Mouse (Mus musculus) hindbrain, postnatal 0 days (tissue): Measurements from ENCODE around the gene Pifo. TPM values are rescaled to one million over a fixed set of nuclear protein-coding genes. Genes with fewer than 3 reads are reported as not detected.

Source experiments
- ATAC-seq: fragments of 200-750 bp; cut with Nextera tagmentation; 2 replicates; pipeline ENCODE4 v1.8.0; 2017; ENCODE audit warnings: mild to moderate bottlenecking, moderate TSS enrichment, moderate library complexity
- DNase-seq: peaks from one replicate; pipeline ENCODE4 v3.0.0-alpha.2; 2015; ENCODE audit warnings: low spot score
- H3K27ac ChIP-seq: fragments of 300-500 bp; sonication (generic); 2 replicates; pipeline ENCODE4 v1.5.1; 2014; ENCODE audit warnings: mild to moderate bottlenecking
- H3K27me3 ChIP-seq: fragments of 300-500 bp; sonication (generic); 2 replicates; pipeline ENCODE4 v1.6.1; 2014; ENCODE audit warnings: low read length, mixed read lengths; ENCODE audit not compliant: insufficient read depth
- H3K36me3 ChIP-seq: fragments of 300-500 bp; sonication (generic); 2 replicates; pipeline ENCODE4 v1.6.1; 2014; ENCODE audit warnings: low read length, mixed read lengths; ENCODE audit not compliant: insufficient read depth
- H3K4me1 ChIP-seq: fragments of 300-500 bp; sonication (generic); 2 replicates; pipeline ENCODE4 v1.6.1; 2014; ENCODE audit warnings: antibody characterized with exemption, low read length, mixed read lengths; ENCODE audit not compliant: insufficient read depth
- H3K4me2 ChIP-seq: fragments of 300-500 bp; sonication (generic); 2 replicates; pipeline ENCODE4 v1.6.1; 2014; ENCODE audit warnings: low read depth, mild to moderate bottlenecking, low read length, moderate library complexity, mixed read lengths
- H3K4me3 ChIP-seq: fragments of 300-500 bp; sonication (generic); 2 replicates; pipeline ENCODE4 v1.5.1; 2014; ENCODE audit warnings: low read length
- H3K9ac ChIP-seq: fragments of 300-500 bp; sonication (generic); replicated peaks from 2 replicates; pipeline ENCODE4 v1.6.1; 2014; ENCODE audit warnings: mild to moderate bottlenecking, low read length, moderate library complexity, mixed read lengths
- H3K9me3 ChIP-seq: fragments of 300-500 bp; sonication (generic); 2 replicates; pipeline ENCODE4 v1.6.1; 2016; ENCODE audit warnings: low read length, mixed read lengths
- CTCF ChIP-seq: IDR thresholded peaks from 2 replicates; pipeline ENCODE4 v1.5.1; 2016; ENCODE audit warnings: antibody characterized with exemption, control low read depth, low read depth
- WGBS: fragments of 180-500 bp; shearing (Covaris S2); extraction: QIAGEN DNeasy Blood & Tissue Kit; methylation state at CpG from one replicate; pipeline ENCODE4 v1.1.7; 2014; 5-methylcytosine and 5-hydroxymethylcytosine counted together
- polyA plus RNA-seq: library from polyadenylated mRNA; unstranded; fragments of >200 nt; fragmentation: Nextera tagmentation; extraction: Ambion mirVana; gene quantifications from 2 replicates; pipeline ENCODE4 v1.2.1, GENCODE M21; 2015
- total RNA-seq: library from RNA; depleted of rRNA; stranded (reverse); fragments of >200 nt; gene quantifications from 2 replicates; pipeline ENCODE4 v1.2.3, GENCODE M21; 2014

Gene Pifo
- total and polyA plus RNA-seq, 2 experiments from 2014 or later = 4.3 to 9.8 TPM

DNA sequence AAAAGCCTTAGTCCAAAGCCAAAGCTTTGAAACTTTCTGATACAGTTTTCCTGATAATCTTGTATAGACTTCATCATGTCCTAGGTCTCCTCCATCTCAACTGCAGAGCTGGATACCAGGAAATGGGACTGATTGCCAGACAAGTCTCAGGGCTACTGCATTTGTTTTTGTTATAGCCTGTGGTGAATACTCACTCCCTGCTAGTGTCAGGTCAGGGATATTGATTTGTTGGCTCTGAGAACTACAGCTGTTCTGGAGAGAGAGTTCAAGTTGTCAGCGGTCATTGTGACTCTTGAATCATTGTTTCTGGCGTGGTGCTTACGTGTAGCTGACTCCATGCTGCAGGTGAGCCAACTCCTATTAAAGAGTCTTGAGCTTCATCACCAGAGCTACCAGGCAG lies 41.0 kb downstream of the Pifo start, which contains the start of gene Ovgp1:
Ovgp1 (plus strand) TSS at position 301 of the 400 bp plus-strand sequence.
- no peak within 1 kb of the TSS for H3K4me3 ChIP-seq
- H3K9me3 ChIP-seq = no peaks in the 10 kb centered on the region
- ATAC-seq = no peak
- no peak within 1 kb of the TSS for H3K9ac ChIP-seq
- DNase-seq = no peak
- H3K36me3 ChIP-seq = no peaks in the 10 kb centered on the region; the same call in 1 of the 2 replicates
- H3K4me2 ChIP-seq = no peak within 1 kb of the TSS
- TF ChIP-seq CTCF = no peak
- 70% methylated on average over 3 of the region's 3 CpGs for WGBS
- H3K27me3 ChIP-seq = no peaks in the 10 kb centered on the region
- H3K4me1 ChIP-seq = no peaks in the 10 kb centered on the region
- H3K27ac ChIP-seq = no peak within 1 kb of the TSS

DNA sequence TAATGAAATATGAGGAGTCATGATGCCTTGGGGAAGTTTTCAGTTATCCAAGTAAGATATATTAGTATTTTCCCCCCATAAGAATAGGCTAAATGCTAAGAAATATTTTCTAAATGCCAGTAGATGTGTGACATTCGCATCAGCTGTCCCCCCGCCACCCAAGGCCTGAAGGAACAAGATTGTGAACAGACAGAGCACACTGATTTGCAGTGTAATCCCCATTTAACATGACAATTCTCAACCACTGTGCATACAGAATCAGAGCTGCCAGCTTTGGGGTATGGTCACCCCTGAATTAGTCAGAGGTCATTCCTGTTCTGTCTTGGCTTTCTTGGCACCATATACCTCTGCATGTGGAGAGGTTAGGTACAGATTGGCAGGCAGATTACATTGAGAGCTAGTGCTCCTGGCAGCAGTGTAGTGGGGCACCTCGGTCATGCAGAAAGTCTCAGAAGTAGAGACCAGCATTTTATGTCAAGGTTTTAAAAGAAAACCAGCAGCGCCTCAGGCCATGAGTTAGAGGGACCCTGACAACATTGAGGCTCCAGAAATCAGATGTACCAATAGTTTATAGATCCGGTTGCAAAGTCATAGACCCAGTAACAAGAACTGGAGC lies 42.5 kb downstream of the Pifo start:
- Histone ChIP-seq H3K4me1 (no peaks in the 10 kb centered on the region), H3K4me3 (no peak overlapping the region), H3K9ac (no peak overlapping the region), H3K27ac (no peak overlapping the region), H3K9me3 (no peaks in the 10 kb centered on the region), H3K4me2 (no peak overlapping the region), H3K27me3 (no peaks in the 10 kb centered on the region), H3K36me3 (peaks cover 7% of the 10 kb centered on the region)
- no peak for TF ChIP-seq CTCF
- whole genome bisulfite sequencing = 80% methylated on average over 5 of the region's 5 CpGs
- DNase-seq = no peak
- ATAC-seq = no peak

DNA sequence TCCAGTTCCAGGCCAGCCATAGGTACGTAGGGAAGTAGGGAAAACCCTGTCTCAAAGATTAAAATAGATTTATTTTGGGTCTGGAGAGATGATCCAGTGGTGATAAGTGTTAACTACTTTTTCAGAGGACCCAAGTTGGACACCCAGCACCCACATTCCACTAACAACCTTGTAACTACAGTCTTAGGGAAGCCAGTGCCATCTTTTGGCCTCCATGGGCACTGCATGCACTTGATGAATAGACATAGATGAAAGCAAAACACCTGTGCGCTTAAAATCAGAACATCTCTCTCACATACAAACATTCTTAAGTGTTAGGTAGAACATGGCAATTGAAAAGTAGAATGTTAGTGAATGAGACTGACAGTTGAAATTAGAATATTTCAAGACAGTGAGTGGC lies 53.7 kb downstream of the Pifo start:
- H3K4me3 ChIP-seq = no peak overlapping the region
- peaks cover 39% of the 10 kb centered on the region for H3K36me3 ChIP-seq
- H3K9me3 ChIP-seq = no peaks in the 10 kb centered on the region
- WGBS = 96% methylated on average over 2 of the region's 2 CpGs
- H3K4me1 ChIP-seq = peaks cover 19% of the 10 kb centered on the region
- H3K27me3 ChIP-seq = no peaks in the 10 kb centered on the region
- peak; percentile 53 for TF ChIP-seq CTCF
- ATAC-seq (no peak), DNase-seq (peak; percentile 10)
- peak overlapping the region; percentile 80 for H3K4me2 ChIP-seq
- no peak overlapping the region for H3K9ac ChIP-seq
- H3K27ac ChIP-seq = no peak overlapping the region

DNA sequence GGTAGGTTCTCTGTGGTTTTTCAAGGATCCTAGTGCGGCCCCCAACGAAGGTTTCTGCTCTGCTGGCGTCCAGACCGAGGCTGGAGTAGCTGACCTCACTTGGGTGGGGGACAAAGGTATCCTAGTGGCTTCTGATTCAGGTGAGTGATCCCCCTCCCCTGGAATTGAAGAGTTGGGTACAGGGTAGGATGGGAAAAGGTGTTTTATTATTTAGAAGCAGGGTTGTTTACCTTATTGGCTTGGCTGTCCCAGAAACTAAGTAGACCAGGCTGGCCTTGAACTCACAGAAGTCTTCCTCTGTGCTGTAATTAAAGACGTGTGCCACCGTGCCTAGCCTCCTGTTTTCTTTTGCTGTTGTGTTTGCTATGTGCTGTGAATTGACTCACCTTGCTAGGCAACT lies 54.4 kb downstream of the Pifo start, which contains the start of gene Atp5f1:
Atp5f1 (minus strand) TSS at position 101 of the 400 bp plus-strand sequence.
- no peak for DNase-seq
- Histone ChIP-seq H3K9me3 (no peaks in the 10 kb centered on the region), H3K27me3 (no peaks in the 10 kb centered on the region), H3K27ac (peak within 1 kb of the TSS; percentile 94), H3K4me3 (peak within 1 kb of the TSS; percentile 81), H3K4me1 (peaks cover 19% of the 10 kb centered on the region), H3K36me3 (peaks cover 34% of the 10 kb centered on the region), H3K4me2 (peak within 1 kb of the TSS; percentile 80), H3K9ac (peak within 1 kb of the TSS; percentile 94)
- no peak for TF ChIP-seq CTCF
- ATAC-seq = no peak
- 6% methylated on average over 6 of the region's 6 CpGs for WGBS

DNA sequence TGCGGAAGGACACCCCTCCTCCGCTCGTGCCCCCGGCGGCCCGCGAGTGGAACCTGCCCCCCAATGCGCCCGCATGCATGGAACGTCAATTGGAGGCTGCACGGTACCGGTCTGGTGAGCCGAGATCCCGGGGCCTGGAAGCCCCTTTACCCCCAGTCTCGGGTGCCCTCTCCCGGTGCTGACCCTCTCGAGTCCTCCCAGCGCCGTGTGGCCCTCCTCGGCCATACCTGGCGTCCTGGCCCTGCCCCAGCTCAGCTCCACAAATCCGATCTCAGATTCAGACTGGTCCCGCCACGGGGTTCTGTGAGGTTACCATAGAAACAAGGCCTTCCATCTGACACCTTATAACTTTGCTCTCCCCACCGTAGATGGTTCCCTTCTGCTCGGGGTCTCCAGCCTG lies 54.9 kb downstream of the Pifo start:
- DNase-seq (peak; percentile 64), ATAC-seq (peak; percentile 79)
- no peaks in the 10 kb centered on the region for H3K27me3 ChIP-seq
- no peak; the same call in 1 of the 2 replicates for TF ChIP-seq CTCF
- H3K4me2 ChIP-seq = peak overlapping the region; percentile 80
- H3K9me3 ChIP-seq = no peaks in the 10 kb centered on the region
- peak overlapping the region; percentile 94 for H3K9ac ChIP-seq
- peaks cover 33% of the 10 kb centered on the region for H3K36me3 ChIP-seq
- H3K4me1 ChIP-seq = peaks cover 19% of the 10 kb centered on the region
- H3K4me3 ChIP-seq = peak overlapping the region; percentile 81
- 0% methylated on average over 26 of the region's 26 CpGs for WGBS
- H3K27ac ChIP-seq = peak overlapping the region; percentile 80

DNA sequence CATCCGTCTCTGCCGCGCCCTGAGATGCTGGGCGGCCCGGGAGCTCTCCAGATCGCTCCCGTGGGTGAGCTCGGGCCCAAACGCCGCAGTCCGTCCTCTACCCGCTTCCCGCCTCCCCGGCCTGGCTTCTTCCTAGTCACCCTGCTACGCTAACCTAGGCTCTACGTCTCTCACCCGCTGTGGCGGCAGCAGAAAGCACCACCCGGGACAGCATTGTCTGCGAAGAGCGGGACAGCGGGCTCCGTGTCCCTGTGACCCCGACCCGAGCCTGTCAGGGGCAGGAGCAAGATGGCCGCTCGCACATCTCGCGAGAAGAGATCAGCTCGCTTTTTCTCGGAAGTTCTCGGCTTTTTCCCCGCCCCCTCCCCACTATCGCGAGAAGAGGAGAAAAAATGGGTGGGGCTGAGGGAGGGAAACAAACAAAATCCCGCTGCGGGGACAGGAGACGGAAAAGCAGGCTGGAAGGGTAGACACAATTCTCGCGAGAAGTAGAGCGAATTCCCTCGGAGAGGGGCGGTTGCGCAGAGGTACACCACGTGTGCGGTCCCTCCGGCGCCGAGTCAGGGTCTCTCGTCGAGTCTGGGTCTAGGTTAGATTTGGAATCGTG lies 55.4 kb downstream of the Pifo start, which contains the start of gene Wdr77:
Wdr77 (plus strand) TSS at position 396 of the 607 bp plus-strand sequence.
- Histone ChIP-seq H3K9me3 (no peaks in the 10 kb centered on the region), H3K4me3 (peak within 1 kb of the TSS; percentile 81), H3K9ac (peak within 1 kb of the TSS; percentile 94), H3K4me2 (peak within 1 kb of the TSS; percentile 80), H3K27me3 (no peaks in the 10 kb centered on the region), H3K36me3 (peaks cover 28% of the 10 kb centered on the region), H3K27ac (peak within 1 kb of the TSS; percentile 94), H3K4me1 (peaks cover 19% of the 10 kb centered on the region)
- no peak for TF ChIP-seq CTCF
- WGBS = under 1% methylated on average over 51 of the region's 52 CpGs
- DNase-seq = peak; percentile 99
- ATAC-seq = peak; percentile 98
